Comparison of ENCODE assay signal across 25 mouse cellular contexts in genomic region chr2:81200541-81200940, GRCm38 (mm10).
"Had no signal": no experiment of that assay in that cellular context is flagged by ENCODE, and none has a peak within 500 bp of the region (broad histone marks: within the 10 kb centered on the region; RNA-seq: fewer than 3 reads in every experiment).

No protein-coding gene starts in this region.

- H3K27me3 ChIP-seq: embryonic facial prominence, embryonic 12.5 days; embryonic facial prominence, embryonic 13.5 days; embryonic facial prominence, embryonic 15.5 days; forebrain, embryonic 12.5 days; forebrain, embryonic 13.5 days; forebrain, embryonic 15.5 days had no signal

- H3K4me1 ChIP-seq: embryonic facial prominence, embryonic 10.5 days; embryonic facial prominence, embryonic 12.5 days; embryonic facial prominence, embryonic 13.5 days; embryonic facial prominence, embryonic 15.5 days; forebrain, embryonic 10.5 days; forebrain, embryonic 12.5 days; forebrain, embryonic 13.5 days; forebrain, embryonic 15.5 days had no signal

- H3K9me3 ChIP-seq: embryonic facial prominence, embryonic 10.5 days; embryonic facial prominence, embryonic 12.5 days; embryonic facial prominence, embryonic 13.5 days; embryonic facial prominence, embryonic 15.5 days; forebrain, embryonic 10.5 days; forebrain, embryonic 12.5 days; forebrain, embryonic 13.5 days; forebrain, embryonic 15.5 days had no signal

- H3K36me3 ChIP-seq: embryonic facial prominence, embryonic 10.5 days; embryonic facial prominence, embryonic 12.5 days; embryonic facial prominence, embryonic 13.5 days; embryonic facial prominence, embryonic 15.5 days; forebrain, embryonic 10.5 days; forebrain, embryonic 12.5 days; forebrain, embryonic 15.5 days had no signal

- DNase-seq: cerebellum, adult 9-10 months; cerebellum, adult 9-11 months; cerebellum, postnatal 10 days; cerebellum, postnatal 14 days; cerebellum, postnatal 25 days; cerebellum, postnatal 36 days; embryo, embryonic 11 days; forebrain, postnatal 0 days; gastrocnemius, adult 2 months; gastrocnemius, postnatal 10 days; gastrocnemius, postnatal 14 days; gastrocnemius, postnatal 25 days; gastrocnemius, postnatal 36 days; heart, adult 11 months; heart, adult 18-20 months; heart, adult 2 months had no signal

- H3K4me3 ChIP-seq: embryonic facial prominence, embryonic 10.5 days; embryonic facial prominence, embryonic 12.5 days; embryonic facial prominence, embryonic 13.5 days; embryonic facial prominence, embryonic 15.5 days; erythroblast, embryonic 14.5 days; forebrain, embryonic 10.5 days; forebrain, embryonic 12.5 days; forebrain, embryonic 13.5 days; forebrain, embryonic 15.5 days; gastrocnemius, adult 2 months; heart, adult 2 months had no signal

- H3K27ac ChIP-seq: embryonic facial prominence, embryonic 10.5 days; embryonic facial prominence, embryonic 12.5 days; embryonic facial prominence, embryonic 13.5 days; embryonic facial prominence, embryonic 15.5 days; forebrain, embryonic 10.5 days; forebrain, embryonic 12.5 days; forebrain, embryonic 13.5 days; forebrain, embryonic 15.5 days; gastrocnemius, adult 2 months; heart, adult 2 months had no signal
